Mouse (Mus musculus) heart, embryonic 14.5 days (tissue): Measurements from ENCODE around the gene Yipf1. TPM values are rescaled to one million over a fixed set of nuclear protein-coding genes. Genes with fewer than 3 reads are reported as not detected.
"Not testable (repeated sequence)": the region's sequence is repeated elsewhere in the genome, so short reads cannot be mapped to it uniquely, and the experiment has no call there.

Experiments used
- ATAC-seq: fragments of 200-750 bp; cut with Nextera tagmentation; 2 replicates; pipeline ENCODE4 v1.8.0; 2017; ENCODE audit warnings: low read depth, moderate TSS enrichment; ENCODE audit not compliant: insufficient number of reproducible peaks, insufficient read depth, low FRiP score
- H3K27ac ChIP-seq, 2 experiments: fragments of 200-500 bp in 1 of 2; fragments of 300-500 bp in 1 of 2; sonication (generic) in 1 of 2; replicated peaks in 1 of 2; 2 replicates each; pipeline ENCODE4 v1.5.1; 2012 to 2014; ENCODE audit warnings: low read depth in 2 of 2, low read length in 2 of 2, control low read depth in 1 of 2, mild to moderate bottlenecking in 1 of 2, mixed read lengths in 1 of 2; ENCODE audit not compliant: control insufficient read depth in 1 of 2, insufficient read depth in 1 of 2
- H3K27me3 ChIP-seq: fragments of 300-500 bp; sonication (generic); 2 replicates; pipeline ENCODE4 v1.6.1; 2014; ENCODE audit warnings: mild to moderate bottlenecking, low read length, control low read depth; ENCODE audit not compliant: control insufficient read depth, insufficient read depth
- H3K36me3 ChIP-seq: fragments of 300-500 bp; sonication (generic); 2 replicates; pipeline ENCODE4 v1.6.1; 2014; ENCODE audit warnings: mild to moderate bottlenecking, control low read depth, low read length, mixed read lengths; ENCODE audit not compliant: control insufficient read depth, insufficient read depth
- H3K4me1 ChIP-seq, 2 experiments: fragments of 200-500 bp in 1 of 2; fragments of 300-500 bp in 1 of 2; sonication (generic) in 1 of 2; 2 replicates each; pipeline ENCODE4 v1.6.1; 2012 to 2014; ENCODE audit warnings: low read length in 2 of 2, control low read depth in 1 of 2, mixed read lengths in 1 of 2; ENCODE audit not compliant: control insufficient read depth in 2 of 2, insufficient read depth in 2 of 2
- H3K4me2 ChIP-seq: fragments of 300-500 bp; sonication (generic); 2 replicates; pipeline ENCODE4 v1.6.1; 2014; ENCODE audit warnings: mild to moderate bottlenecking, low read length
- H3K4me3 ChIP-seq, 2 experiments: fragments of 200-500 bp in 1 of 2; fragments of 300-500 bp in 1 of 2; sonication (generic) in 1 of 2; 2 replicates each; pipeline ENCODE4 v1.5.1; 2012 to 2014; ENCODE audit warnings: low read length in 2 of 2, mild to moderate bottlenecking in 2 of 2, control low read depth in 1 of 2, low read depth in 1 of 2, moderate library complexity in 1 of 2; ENCODE audit not compliant: control insufficient read depth in 1 of 2, insufficient read depth in 1 of 2
- H3K9ac ChIP-seq: fragments of 300-500 bp; sonication (generic); 2 replicates; pipeline ENCODE4 v1.6.1; 2014; ENCODE audit warnings: mild to moderate bottlenecking, low read length
- H3K9me3 ChIP-seq: fragments of 300-500 bp; sonication (generic); 2 replicates; pipeline ENCODE4 v1.6.1; 2016; ENCODE audit warnings: low read length, control low read depth; ENCODE audit not compliant: control insufficient read depth
- WGBS: fragments of 180-500 bp; shearing (Covaris S2); extraction: QIAGEN DNeasy Blood & Tissue Kit; methylation state at CpG from one replicate; pipeline ENCODE4 v1.1.7; 2014; 5-methylcytosine and 5-hydroxymethylcytosine counted together
- polyA plus RNA-seq: library from polyadenylated mRNA; unstranded; fragments of >200 nt; fragmentation: Nextera tagmentation; extraction: Ambion mirVana; gene quantifications from 2 replicates; pipeline ENCODE4 v1.2.1, GENCODE M21; 2014

Yipf1 gene
- polyA plus RNA-seq, 1 experiment from 2014 or later, result 49.7 TPM

DNA sequence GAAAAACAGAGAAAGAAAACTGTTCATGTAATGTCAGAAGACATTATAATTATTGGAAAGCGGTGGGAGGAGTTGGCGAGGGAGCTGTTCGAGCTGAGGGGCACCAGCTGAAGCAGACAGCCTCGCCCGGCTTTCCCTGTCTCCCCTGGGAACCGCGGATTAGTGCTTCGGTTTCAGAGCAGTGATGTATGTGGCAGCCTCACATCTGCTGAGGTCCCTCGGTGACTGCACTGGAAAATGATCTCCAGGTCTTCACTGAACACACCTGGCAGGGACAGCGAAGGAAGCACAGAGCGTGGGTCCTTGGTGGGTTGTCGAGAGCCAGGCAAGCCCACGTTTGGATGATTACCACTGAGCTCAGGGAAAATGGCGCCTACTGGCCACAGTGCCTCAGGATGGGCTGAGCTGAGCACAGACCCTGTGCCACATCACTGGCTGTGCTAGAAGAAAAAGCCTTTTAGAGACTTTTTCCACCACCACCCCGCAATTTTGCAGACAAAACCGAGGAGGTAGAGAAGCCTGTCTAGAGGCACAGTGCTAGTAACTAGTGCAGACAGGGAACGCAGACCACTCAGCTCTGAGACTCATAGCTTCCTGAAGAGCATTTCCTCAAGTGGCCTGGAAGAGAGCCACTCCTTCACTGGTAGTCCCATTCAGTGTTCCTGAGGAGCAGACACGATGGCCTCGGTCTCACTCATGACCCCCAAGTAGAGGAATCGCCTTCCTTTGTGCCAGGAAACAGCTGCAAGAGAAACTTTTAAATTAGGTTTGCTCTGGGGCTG is 34.6 kb downstream of the Yipf1 start:
- Histone ChIP-seq H3K4me2 (no peak overlapping the region), H3K27ac (no peak overlapping the region), H3K27me3 (no peaks in the 10 kb centered on the region), H3K9me3 (no peaks in the 10 kb centered on the region), H3K4me1 (peaks cover 0 to 4% of the 10 kb centered on the region in 2 experiments; a peak in 1 of 4 replicates), H3K4me3 (no peak overlapping the region), H3K36me3 (peaks cover 24% of the 10 kb centered on the region), H3K9ac (no peak overlapping the region)
- ATAC-seq, result no peak
- 72% methylated on average over 20 of the region's 20 CpGs for WGBS

DNA sequence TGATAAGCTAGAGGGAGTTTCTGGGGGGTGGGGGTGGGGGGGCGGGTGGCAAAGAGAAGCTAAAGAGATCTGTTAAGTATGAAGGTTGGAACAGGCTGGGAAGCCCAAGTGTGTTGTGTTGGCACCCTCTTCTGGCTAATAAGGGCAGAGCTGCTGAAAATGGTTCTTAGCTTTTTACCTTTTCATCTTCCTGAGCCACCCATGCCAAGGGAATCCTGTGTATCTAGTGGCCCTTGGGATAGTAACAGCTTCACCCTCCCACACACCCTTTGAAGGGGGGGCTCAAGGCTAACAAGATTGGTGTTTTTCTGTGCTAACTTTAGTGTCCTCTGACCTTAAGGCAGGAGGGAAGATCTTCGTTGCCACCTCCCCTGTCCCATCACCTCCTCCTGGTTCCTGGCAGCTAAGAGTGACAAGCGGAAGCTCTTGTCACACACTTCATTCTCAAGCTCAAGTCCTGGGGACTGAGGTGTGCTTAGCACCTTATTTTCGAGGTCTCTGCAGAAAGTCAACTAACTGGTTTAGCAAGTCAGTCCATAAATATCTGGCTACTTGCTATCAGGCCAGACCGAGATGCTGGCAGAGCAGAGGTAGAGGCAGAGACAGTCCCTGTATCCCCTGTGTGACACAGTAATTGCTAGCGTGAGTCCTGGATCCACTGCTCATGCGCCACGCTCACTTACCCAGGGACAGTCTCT is 35.3 kb downstream of the Yipf1 start:
- no peaks in the 10 kb centered on the region for H3K27me3 ChIP-seq
- no peak overlapping the region for H3K27ac ChIP-seq
- H3K4me1 ChIP-seq, result peaks cover 0 to 4% of the 10 kb centered on the region in 2 experiments; a peak in 1 of 4 replicates
- H3K4me3 ChIP-seq, result no peak overlapping the region
- no peak overlapping the region for H3K4me2 ChIP-seq
- ATAC-seq, result no peak
- 59% methylated on average over 8 of the region's 8 CpGs for WGBS
- no peak overlapping the region for H3K9ac ChIP-seq
- H3K36me3 ChIP-seq, result peaks cover 24% of the 10 kb centered on the region
- H3K9me3 ChIP-seq, result no peaks in the 10 kb centered on the region

DNA sequence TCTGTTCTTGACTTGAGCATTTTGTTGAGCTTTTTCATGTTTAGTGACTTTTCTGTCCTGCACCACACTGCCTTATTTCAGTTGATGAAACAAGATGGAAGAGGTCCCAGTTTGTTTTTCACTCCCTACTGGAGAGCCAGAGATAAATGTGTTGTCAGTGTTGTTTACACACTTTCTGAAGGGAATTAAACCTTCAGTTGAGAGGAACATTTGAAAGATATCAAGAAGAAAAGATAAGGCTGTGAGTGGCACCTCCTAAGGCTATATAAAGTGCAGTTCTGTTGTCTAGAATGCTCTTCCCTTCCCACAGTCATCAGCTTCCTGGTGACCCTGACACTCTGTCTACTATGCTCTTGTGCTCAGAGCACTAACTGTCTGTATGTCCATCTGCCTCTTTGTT is 37.2 kb downstream of the Yipf1 start:
- H3K27ac ChIP-seq, result no peak overlapping the region
- peaks cover 0 to 4% of the 10 kb centered on the region in 2 experiments; a peak in 1 of 4 replicates for H3K4me1 ChIP-seq
- peaks cover 14% of the 10 kb centered on the region; the same call in 1 of the 2 replicates for H3K36me3 ChIP-seq
- no peak overlapping the region for H3K9ac ChIP-seq
- no peaks in the 10 kb centered on the region for H3K27me3 ChIP-seq
- no peaks in the 10 kb centered on the region for H3K9me3 ChIP-seq
- H3K4me2 ChIP-seq, result no peak overlapping the region
- H3K4me3 ChIP-seq, result no peak overlapping the region
- ATAC-seq, result no peak

DNA sequence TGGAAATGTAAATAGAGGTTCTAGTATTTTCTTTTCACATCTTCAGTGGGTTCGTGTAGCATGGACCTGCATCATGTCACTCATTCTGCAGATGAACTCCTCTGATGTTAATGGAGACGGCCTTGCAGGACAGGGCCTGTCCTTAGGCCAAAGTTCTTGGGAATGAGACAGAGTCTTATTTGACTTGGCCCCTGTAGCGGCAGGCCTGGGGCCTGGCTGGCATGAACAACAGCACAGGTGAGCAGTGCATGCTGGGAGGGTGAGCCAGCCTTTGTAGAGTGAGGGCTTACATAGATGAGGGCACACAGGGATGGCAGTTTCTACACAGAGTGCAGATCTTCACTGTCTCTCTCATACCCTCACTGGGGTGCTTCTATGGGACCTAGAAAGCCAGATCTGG is 39.4 kb downstream of the Yipf1 start:
- Histone ChIP-seq H3K9me3 (no peaks in the 10 kb centered on the region), H3K9ac (no peak overlapping the region), H3K4me2 (no peak overlapping the region), H3K36me3 (peaks cover 17% of the 10 kb centered on the region; the same call in 1 of the 2 replicates), H3K27ac (no peak overlapping the region), H3K4me3 (no peak overlapping the region), H3K27me3 (no peaks in the 10 kb centered on the region), H3K4me1 (peaks cover 0 to 3% of the 10 kb centered on the region in 2 experiments; a peak in 1 of 4 replicates)
- no peak for ATAC-seq
- 83% methylated on average over 3 of the region's 3 CpGs for WGBS

DNA sequence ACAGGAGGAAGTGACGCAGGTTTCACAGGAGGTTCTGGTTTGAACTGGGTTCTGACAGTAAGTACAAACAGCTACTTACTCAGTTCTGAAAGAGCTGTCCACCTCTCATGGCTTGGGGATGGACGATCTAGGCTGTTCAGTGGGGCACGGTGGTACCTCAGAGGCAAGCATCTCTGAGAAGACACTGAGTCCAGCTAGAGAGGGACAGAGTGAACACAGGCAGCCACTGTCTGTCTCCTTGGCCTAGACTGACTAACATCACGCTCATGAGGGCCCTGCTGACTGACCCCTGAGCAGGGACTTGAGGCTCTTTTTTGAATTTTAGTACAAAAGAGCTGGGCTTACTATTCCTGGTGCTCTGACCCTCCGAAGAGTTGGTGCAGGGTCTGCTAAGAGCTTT is 40.0 kb downstream of the Yipf1 start:
- no peak overlapping the region for H3K4me2 ChIP-seq
- ATAC-seq, result no peak
- no peak overlapping the region for H3K9ac ChIP-seq
- no peak overlapping the region for H3K4me3 ChIP-seq
- H3K9me3 ChIP-seq, result no peaks in the 10 kb centered on the region
- H3K36me3 ChIP-seq, result peaks cover 17% of the 10 kb centered on the region; the same call in 1 of the 2 replicates
- H3K27ac ChIP-seq, result no peak overlapping the region
- 84% methylated on average over 5 of the region's 5 CpGs for WGBS
- no peaks in the 10 kb centered on the region for H3K4me1 ChIP-seq
- H3K27me3 ChIP-seq, result no peaks in the 10 kb centered on the region

DNA sequence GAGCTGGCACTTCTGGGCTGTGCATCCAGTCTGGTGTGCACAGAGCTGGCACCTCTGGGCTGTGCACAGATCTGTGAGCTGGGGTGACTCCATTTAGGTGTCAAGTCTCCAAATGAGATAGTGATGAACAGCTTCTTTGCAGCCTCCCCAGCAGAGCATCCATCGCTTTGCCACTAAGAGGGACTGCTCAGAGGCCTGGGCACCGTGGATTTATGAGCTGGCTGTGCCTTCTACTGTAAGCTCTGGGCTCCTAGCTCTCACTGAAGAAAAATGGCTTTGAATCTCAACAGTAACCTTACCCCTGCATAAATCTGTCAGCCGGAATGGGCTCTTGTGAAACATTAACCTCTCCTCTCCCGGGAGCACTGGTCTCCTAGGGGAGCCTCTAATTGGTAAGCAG is 40.4 kb downstream of the Yipf1 start:
- no peak for ATAC-seq
- Histone ChIP-seq H3K9me3 (no peaks in the 10 kb centered on the region), H3K27me3 (no peaks in the 10 kb centered on the region), H3K4me2 (no peak overlapping the region), H3K4me3 (no peak overlapping the region), H3K9ac (no peak overlapping the region), H3K4me1 (no peaks in the 10 kb centered on the region), H3K27ac (no peak overlapping the region), H3K36me3 (peaks cover 17% of the 10 kb centered on the region; the same call in 1 of the 2 replicates)
- WGBS, result 57% methylated on average over 4 of the region's 4 CpGs

DNA sequence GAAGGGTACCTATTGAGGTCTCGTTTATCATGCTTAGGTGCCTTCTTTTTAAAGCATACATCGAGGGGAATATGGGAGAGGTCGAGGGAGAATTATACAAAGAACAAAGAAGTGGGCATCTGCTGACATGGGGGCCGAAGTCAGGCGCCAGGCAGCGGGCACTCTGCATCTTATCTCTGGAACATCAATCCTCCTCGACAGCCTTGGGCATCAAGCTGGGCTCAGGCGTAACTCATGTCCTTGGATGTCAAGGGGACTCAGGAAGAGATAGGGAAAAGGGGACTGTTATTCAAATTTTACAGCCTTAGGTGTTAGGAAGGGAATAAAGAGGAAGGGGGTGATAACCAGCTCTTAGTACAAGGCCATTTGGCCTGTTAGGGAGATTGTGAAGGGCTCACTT is 43.0 kb downstream of the Yipf1 start:
- H3K4me1 ChIP-seq, H3K9me3 ChIP-seq, H3K27me3 ChIP-seq, H3K9ac ChIP-seq, H3K4me3 ChIP-seq, H3K36me3 ChIP-seq, H3K4me2 ChIP-seq, H3K27ac ChIP-seq, ATAC-seq: not testable (repeated sequence)
- WGBS, result 58% methylated on average over 8 of the region's 8 CpGs
